Mouse (Mus musculus) bone marrow macrophage, adult 2 months (primary cell): ENCODE results near the gene Tor2a. TPM values are rescaled to one million over a fixed set of nuclear protein-coding genes. Genes with fewer than 3 reads are reported as not detected.

Source experiments
- H3K27ac ChIP-seq: 2 replicates; pipeline ENCODE4 v1.5.1; 2012; ENCODE audit warnings: low read depth, low read length; ENCODE audit not compliant: insufficient read depth
- H3K4me1 ChIP-seq: 2 replicates; pipeline ENCODE4 v1.6.1; 2012; ENCODE audit warnings: low read length; ENCODE audit not compliant: control insufficient read depth, insufficient read depth
- H3K4me3 ChIP-seq: 2 replicates; pipeline ENCODE4 v1.5.1; 2012; ENCODE audit warnings: mild to moderate bottlenecking, low read length, moderate library complexity; ENCODE audit not compliant: insufficient read depth
- CTCF ChIP-seq: IDR thresholded peaks from 2 replicates; pipeline ENCODE4 v1.5.1; 2012; ENCODE audit warnings: low read depth, mild to moderate bottlenecking, low read length, moderate library complexity
- POLR2A ChIP-seq: IDR thresholded peaks from 2 replicates; pipeline ENCODE4 v1.6.1; 2012; ENCODE audit warnings: mild to moderate bottlenecking, low read depth, low read length, borderline replicate concordance
- polyA plus RNA-seq: library from polyadenylated mRNA; stranded (reverse); fragments of >200 nt; gene quantifications from 2 replicates; pipeline ENCODE4 v1.2.4, GENCODE M21; 2012; ENCODE audit not compliant: missing spikeins, insufficient read depth, insufficient read length

Gene Tor2a
- polyA plus RNA-seq, 1 experiment, result 32.1 TPM

- H3K4me1 ChIP-seq, result peaks cover 12% of the 10 kb centered on the region
- H3K27ac ChIP-seq, result no peak overlapping the region
- H3K4me3 ChIP-seq, result no peak overlapping the region
- TF ChIP-seq POLR2A, result no peak
- no peak for TF ChIP-seq CTCF
Observed at GRCm38 (mm10) chr2:32795748-32796418, 38.8 kb downstream of the Tor2a start.

GRCm38 (mm10) chr2:32798251-32798962 is 41.4 kb downstream of the Tor2a start:
- no peak for TF ChIP-seq CTCF
- TF ChIP-seq POLR2A, result no peak
- H3K27ac ChIP-seq, result no peak overlapping the region
- peaks cover 12% of the 10 kb centered on the region for H3K4me1 ChIP-seq
- no peak overlapping the region for H3K4me3 ChIP-seq

- no peak for TF ChIP-seq CTCF
- TF ChIP-seq POLR2A, result no peak
- Histone ChIP-seq H3K4me1 (no peaks in the 10 kb centered on the region), H3K27ac (no peak overlapping the region), H3K4me3 (no peak overlapping the region)
Observed at GRCm38 (mm10) chr2:32808816-32809566, 52.0 kb downstream of the Tor2a start.

Other genes with a start within 250 kb of the Tor2a start
- gene Fam102a, start 221.9 kb upstream of the Tor2a start, polyA plus RNA-seq, result 4.7 and 5.3 TPM in 2 replicates
- gene Dpm2, start 186.4 kb upstream of the Tor2a start, polyA plus RNA-seq, result 55.6 and 68.0 TPM in 2 replicates
- gene Pip5kl1, start 182.4 kb upstream of the Tor2a start, polyA plus RNA-seq, result not detected in 2 replicates
- gene 9430097D07Rik, start 181.6 kb upstream of the Tor2a start, polyA plus RNA-seq, result not detected in 2 replicates
- gene St6galnac4, start 170.1 kb upstream of the Tor2a start, polyA plus RNA-seq, result 22.0 and 26.9 TPM in 2 replicates
- 30.7 and 35.3 TPM in 2 replicates for gene St6galnac6, start 157.5 kb upstream of the Tor2a start, polyA plus RNA-seq
- gene Ak1, start 135.5 kb upstream of the Tor2a start, polyA plus RNA-seq, result 2.5 and 4.1 TPM in 2 replicates
- 45.4 and 46.2 TPM in 2 replicates for gene Eng, start 110.6 kb upstream of the Tor2a start, polyA plus RNA-seq
- gene Fpgs, start 53.1 kb upstream of the Tor2a start, polyA plus RNA-seq, result 4.3 and 5.1 TPM in 2 replicates
- gene Cdk9, start 44.2 kb upstream of the Tor2a start, polyA plus RNA-seq, result 192 and 210 TPM in 2 replicates
- gene Sh2d3c, start 36.2 kb upstream of the Tor2a start, polyA plus RNA-seq, result 19.3 and 22.0 TPM in 2 replicates
- not detected in 2 replicates for gene 6330409D20Rik, start 16.2 kb upstream of the Tor2a start, polyA plus RNA-seq
- not detected in 2 replicates for gene Ttc16, start 18.4 kb downstream of the Tor2a start, polyA plus RNA-seq
- 3.2 and 5.5 TPM in 2 replicates for gene Ptrh1, start 18.6 kb downstream of the Tor2a start, polyA plus RNA-seq
- not detected in 2 replicates for gene Cfap157, start 27.2 kb downstream of the Tor2a start, polyA plus RNA-seq
- gene Stxbp1, start 90.0 kb downstream of the Tor2a start, polyA plus RNA-seq, result 17.1 and 17.7 TPM in 2 replicates
- gene Fam129b, start 118.9 kb downstream of the Tor2a start, polyA plus RNA-seq, result 78.3 and 90.1 TPM in 2 replicates
- gene Rpl12, start 204.3 kb downstream of the Tor2a start, polyA plus RNA-seq, result 17.4 and 23.3 TPM in 2 replicates
- 12.0 and 13.2 TPM in 2 replicates for gene Lrsam1, start 204.4 kb downstream of the Tor2a start, polyA plus RNA-seq
- 20.7 and 23.4 TPM in 2 replicates for gene Slc2a8, start 224.8 kb downstream of the Tor2a start, polyA plus RNA-seq